Mouse (Mus musculus) right cerebral cortex, postnatal 10 days (tissue): ENCODE measurements around the gene Sema3g.

Experiments
- DNase-seq, 2 experiments: peaks; one replicate each; pipeline ENCODE4 v3.0.0; 2021; ENCODE audit warnings: low spot score in 2 of 2

Gene Sema3g

GRCm38 (mm10) chr14:31272164-31272563, 54.5 kb downstream of the Sema3g start:
- peak; percentile 82 to 87 for DNase-seq
